Mouse (Mus musculus) CD4-positive helper T cell, adult 2 months (primary cell): ENCODE data around the gene Adcy7.

ENCODE experiments used
- DNase-seq: peaks from one replicate; pipeline ENCODE4 v3.0.0-alpha.2; 2012; ENCODE audit warnings: low read depth, missing footprints, low spot score

Gene Adcy7

GRCm38 (mm10) chr8:88273051-88273430 is 838 bp downstream of the Adcy7 start:
- DNase-seq = no peak

- no peak for DNase-seq
These were observed 1.9 kb downstream of the Adcy7 start for GRCm38 (mm10) chr8:88274090-88274489.

GRCm38 (mm10) chr8:88279220-88279619 is 7.0 kb downstream of the Adcy7 start:
- no peak for DNase-seq

- DNase-seq = peak; percentile 71
These were observed 7.5 kb downstream of the Adcy7 start for GRCm38 (mm10) chr8:88279670-88280069.

GRCm38 (mm10) chr8:88280904-88281303 is 8.7 kb downstream of the Adcy7 start:
- DNase-seq = no peak

GRCm38 (mm10) chr8:88282684-88283083 is 10.5 kb downstream of the Adcy7 start:
- no peak for DNase-seq

GRCm38 (mm10) chr8:88283243-88284115 is 11.3 kb downstream of the Adcy7 start:
- no peak for DNase-seq

- no peak for DNase-seq
These were observed 12.5 kb downstream of the Adcy7 start for GRCm38 (mm10) chr8:88284738-88285137.

- DNase-seq = peak; percentile 33
These were observed 13.5 kb downstream of the Adcy7 start for GRCm38 (mm10) chr8:88285469-88286356.

- DNase-seq = no peak
These were observed 14.3 kb downstream of the Adcy7 start for GRCm38 (mm10) chr8:88286421-88286960.

GRCm38 (mm10) chr8:88288622-88289242 is 16.5 kb downstream of the Adcy7 start:
- peak; percentile 79 for DNase-seq

GRCm38 (mm10) chr8:88289901-88290300 is 17.7 kb downstream of the Adcy7 start:
- peak; percentile 62 for DNase-seq

- DNase-seq = peak; percentile 73
These were observed 18.4 kb downstream of the Adcy7 start for GRCm38 (mm10) chr8:88290326-88291304.

- DNase-seq = peak; percentile 53
These were observed 19.1 kb downstream of the Adcy7 start for GRCm38 (mm10) chr8:88291305-88291690.

- DNase-seq = no peak
These were observed 20.7 kb downstream of the Adcy7 start for GRCm38 (mm10) chr8:88292926-88293325.

GRCm38 (mm10) chr8:88293590-88294356 is 21.6 kb downstream of the Adcy7 start:
- DNase-seq = peak; percentile 75

GRCm38 (mm10) chr8:88294977-88295376 is 22.8 kb downstream of the Adcy7 start:
- DNase-seq = no peak

- DNase-seq = peak; percentile 87
These were observed 26.0 kb downstream of the Adcy7 start for GRCm38 (mm10) chr8:88297976-88298732.

GRCm38 (mm10) chr8:88298733-88299103 is 26.5 kb downstream of the Adcy7 start:
- DNase-seq = no peak
